Mouse (Mus musculus) layer of hippocampus, adult 6 months (tissue): ENCODE data around the gene Hmox1. TPM values are rescaled to one million over a fixed set of nuclear protein-coding genes. Genes with fewer than 3 reads are reported as not detected.

ENCODE experiments used
- long read RNA-seq, 2 experiments: library from polyadenylated mRNA; unstranded; transcript quantifications; one replicate each; pipeline ENCODE4 v2.0.0; 2019 to 2020
- polyA plus RNA-seq: library from polyadenylated mRNA; unstranded; fragments of <200 nt; fragmentation: Nextera tagmentation; gene quantifications from 2 replicates; pipeline ENCODE4 v1.2.3, GENCODE M21; 2021

The Hmox1 gene
- 2.7 and 3.3 TPM in 2 replicates for polyA plus RNA-seq
- long read RNA-seq, experiment 1, partial matches to known transcripts = 1 of 1 reads
- long read RNA-seq, experiment 1, other reads (novel, unspliced or antisense) = 0 of 1 reads
- long read RNA-seq, experiment 2, transcript Hmox1-201 (5 exons, 1,569 nt) = major isoform, 10 of 13 reads
- long read RNA-seq, experiment 2, partial matches to known transcripts = 1 of 13 reads
- long read RNA-seq, experiment 2, other reads (novel, unspliced or antisense) = 2 of 13 reads

GRCm38 (mm10) chr8:75093399-75094156, at the start of gene Hmox1:
Gene Hmox1 (plus strand): TSS chr8:75093621.

GRCm38 (mm10) chr8:75109236-75109967, 16.0 kb downstream of the Hmox1 start, which contains the start of gene Mcm5:
Gene Mcm5 (plus strand): TSS chr8:75109569.

Other genes starting within 250 kb of the Hmox1 start
- gene Isx, start 220.4 kb upstream of the Hmox1 start, polyA plus RNA-seq = not detected in 2 replicates
- gene Hmgxb4, start 100.3 kb upstream of the Hmox1 start, polyA plus RNA-seq = 33.2 and 34.3 TPM in 2 replicates
- gene Tom1, start 59.9 kb upstream of the Hmox1 start, polyA plus RNA-seq = 61.2 and 64.5 TPM in 2 replicates
- gene Mcm5, start 15.9 kb downstream of the Hmox1 start, polyA plus RNA-seq = 3.4 and 4.3 TPM in 2 replicates
- 24.6 and 27.9 TPM in 2 replicates for gene Rasd2, start 120.3 kb downstream of the Hmox1 start, polyA plus RNA-seq